Mouse (Mus musculus): ENCODE results near the gene Usp18. TPM values are rescaled to one million over a fixed set of nuclear protein-coding genes. Genes with fewer than 3 reads are reported as not detected.

Gene Usp18
- polyA plus RNA-seq, 2 experiments, result 2.9 to 5.4 TPM

DNA sequence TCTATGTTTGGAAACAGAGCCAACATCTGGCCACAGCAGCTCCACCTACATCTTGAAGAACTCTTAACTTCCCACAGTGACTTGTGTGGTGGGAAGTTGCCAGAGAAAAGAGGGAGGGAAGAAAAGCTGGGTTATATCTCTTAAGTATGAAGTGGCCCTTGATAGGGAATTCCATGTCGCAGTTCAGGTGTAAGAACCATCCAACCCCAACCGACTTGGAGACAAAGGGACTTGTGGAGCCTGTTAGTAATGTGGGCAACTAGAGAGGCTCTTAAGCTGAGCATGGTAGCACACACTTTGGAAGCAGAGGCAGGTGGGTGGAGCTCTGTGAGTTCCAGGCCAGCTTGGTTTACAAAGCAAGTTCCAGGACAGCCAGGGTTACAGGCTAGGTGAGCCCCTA, 36.1 kb upstream of the Usp18 start:
- peaks cover 0 to 5% of the 10 kb centered on the region in 2 experiments; a peak in 2 of 4 replicates for H3K4me1 ChIP-seq (replicated peaks; ENCODE audit: control insufficient read depth in 2 of 2, insufficient read depth in 2 of 2, low read length in 1 of 2)
- H3K4me3 ChIP-seq (ENCODE audit: insufficient read depth in 1 of 2, low read depth in 2 of 2, low read length in 2 of 2), result no peak overlapping the region
- DNase-seq (ENCODE audit: low read depth in 3 of 3, low spot score in 3 of 3) (no peak), ATAC-seq (ENCODE audit: insufficient read depth) (no peak)
- peaks cover 15% of the 10 kb centered on the region for H3K27me3 ChIP-seq (ENCODE audit: control insufficient read depth, insufficient read depth, low read length)
- no peak overlapping the region for H3K4me2 ChIP-seq (ENCODE audit: low read depth)
- no peak for TF ChIP-seq CTCF (IDR thresholded peaks at IDR 0.05; ENCODE audit: low read depth)
- TF ChIP-seq EP300 (IDR thresholded peaks at IDR 0.05; ENCODE audit: low read depth), result no peak
- H3K9me3 ChIP-seq (ENCODE audit: control insufficient read depth, low read length), result no peaks in the 10 kb centered on the region
- no peaks in the 10 kb centered on the region for H3K36me3 ChIP-seq (replicated peaks; ENCODE audit: control insufficient read depth, insufficient read depth, low read depth)
- 61% methylated on average over 2 of the region's 2 CpGs for WGBS (ENCODE audit: insufficient replicate concordance)
- H3K9ac ChIP-seq (replicated peaks), result no peak overlapping the region
- no peak overlapping the region for H3K27ac ChIP-seq

DNA sequence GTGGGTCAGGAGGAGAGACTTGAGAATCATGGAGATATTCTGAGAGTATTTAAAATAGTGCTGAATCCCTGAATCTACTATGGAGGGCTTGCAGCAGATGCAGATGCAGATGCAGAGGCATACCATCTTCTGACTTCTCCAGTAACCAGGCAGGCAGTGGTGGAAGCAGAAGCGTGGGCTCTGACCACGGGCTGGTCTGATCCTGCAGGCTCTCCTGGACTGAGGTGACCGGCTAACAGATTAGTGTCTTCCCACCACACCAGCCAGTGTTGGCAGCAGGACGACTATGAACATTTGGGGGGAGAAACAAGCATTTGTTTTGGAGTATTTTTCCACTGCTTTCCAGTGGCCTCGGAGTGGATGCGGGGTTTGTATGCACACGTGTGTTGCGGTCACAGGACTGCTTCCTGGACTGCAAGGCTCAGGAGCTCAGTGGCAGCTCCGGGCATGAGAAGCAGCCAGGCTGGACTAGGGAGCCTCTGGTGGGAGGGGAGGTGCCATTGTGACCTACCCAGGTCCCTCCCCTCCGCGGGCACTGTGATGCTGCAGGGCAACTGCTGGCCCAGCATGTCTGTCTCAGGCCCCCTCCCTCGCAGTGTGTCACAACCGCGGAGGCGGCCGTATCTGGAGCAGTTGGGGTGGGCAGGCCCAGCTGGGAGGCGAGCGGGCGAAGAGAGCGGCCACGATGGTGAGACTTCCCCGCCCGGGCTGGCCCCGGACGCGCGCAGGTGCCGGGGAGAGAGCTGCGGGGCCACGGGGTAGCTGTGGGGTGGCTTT, 35.4 kb upstream of the Usp18 start, which contains the start of gene Tuba8:
Gene Tuba8 (plus strand): TSS at position 548 of the 777 bp plus-strand sequence.
- 3% methylated on average over 29 of the region's 30 CpGs for WGBS (ENCODE audit: insufficient replicate concordance)
- Histone ChIP-seq H3K27me3 (ENCODE audit: control insufficient read depth, insufficient read depth, low read length) (peaks cover 15% of the 10 kb centered on the region), H3K4me1 (replicated peaks; ENCODE audit: control insufficient read depth in 2 of 2, insufficient read depth in 2 of 2, low read length in 1 of 2) (peaks cover 0 to 7% of the 10 kb centered on the region in 2 experiments; a peak in 2 of 4 replicates), H3K9ac (replicated peaks) (no peak within 1 kb of the TSS), H3K27ac (no peak within 1 kb of the TSS), H3K9me3 (ENCODE audit: control insufficient read depth, low read length) (no peaks in the 10 kb centered on the region), H3K36me3 (replicated peaks; ENCODE audit: control insufficient read depth, insufficient read depth, low read depth) (no peaks in the 10 kb centered on the region), H3K4me3 (ENCODE audit: insufficient read depth in 1 of 2, low read depth in 2 of 2, low read length in 2 of 2) (peak within 1 kb of the TSS; percentile 45 to 46), H3K4me2 (ENCODE audit: low read depth) (peak within 1 kb of the TSS; percentile 63)
- DNase-seq (ENCODE audit: low read depth in 3 of 3, low spot score in 3 of 3), result no peak
- TF ChIP-seq EP300 (IDR thresholded peaks at IDR 0.05; ENCODE audit: low read depth) (no peak), CTCF (IDR thresholded peaks at IDR 0.05; ENCODE audit: low read depth) (no peak)
- ATAC-seq (ENCODE audit: insufficient read depth), result peak; percentile 58

DNA sequence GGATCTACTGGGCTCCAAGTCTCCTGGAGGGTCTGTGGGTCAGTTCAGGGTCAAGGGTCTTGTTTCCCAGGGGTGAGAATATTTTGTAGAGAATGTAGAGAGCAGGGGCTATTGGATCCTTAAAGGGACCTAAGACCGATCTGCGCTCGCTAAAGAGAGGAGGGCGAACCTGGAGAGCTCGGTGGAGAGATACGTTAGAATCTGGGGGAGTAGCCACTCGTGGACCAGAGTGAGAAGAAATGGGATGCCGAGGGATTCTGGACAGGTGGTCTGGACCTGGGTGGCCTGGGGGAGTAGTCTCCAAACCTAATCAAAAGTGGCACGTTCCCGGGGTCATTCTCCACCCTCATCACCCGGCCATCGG, 34.8 kb upstream of the Usp18 start:
- Histone ChIP-seq H3K4me1 (replicated peaks; ENCODE audit: control insufficient read depth in 2 of 2, insufficient read depth in 2 of 2, low read length in 1 of 2) (peaks cover 0 to 7% of the 10 kb centered on the region in 2 experiments; a peak in 2 of 4 replicates), H3K9me3 (ENCODE audit: control insufficient read depth, low read length) (no peaks in the 10 kb centered on the region), H3K4me3 (ENCODE audit: insufficient read depth in 1 of 2, low read depth in 2 of 2, low read length in 2 of 2) (peak overlapping the region; percentile 45 to 46), H3K4me2 (ENCODE audit: low read depth) (peak overlapping the region; percentile 63), H3K36me3 (replicated peaks; ENCODE audit: control insufficient read depth, insufficient read depth, low read depth) (no peaks in the 10 kb centered on the region), H3K27ac (no peak overlapping the region), H3K27me3 (ENCODE audit: control insufficient read depth, insufficient read depth, low read length) (peaks cover 15% of the 10 kb centered on the region), H3K9ac (replicated peaks) (no peak overlapping the region)
- WGBS (ENCODE audit: insufficient replicate concordance), result under 1% methylated on average over 12 of the region's 12 CpGs
- no peak for DNase-seq (ENCODE audit: low read depth in 3 of 3, low spot score in 3 of 3)
- TF ChIP-seq CTCF (IDR thresholded peaks at IDR 0.05; ENCODE audit: low read depth), result no peak
- no peak for ATAC-seq (ENCODE audit: insufficient read depth)

DNA sequence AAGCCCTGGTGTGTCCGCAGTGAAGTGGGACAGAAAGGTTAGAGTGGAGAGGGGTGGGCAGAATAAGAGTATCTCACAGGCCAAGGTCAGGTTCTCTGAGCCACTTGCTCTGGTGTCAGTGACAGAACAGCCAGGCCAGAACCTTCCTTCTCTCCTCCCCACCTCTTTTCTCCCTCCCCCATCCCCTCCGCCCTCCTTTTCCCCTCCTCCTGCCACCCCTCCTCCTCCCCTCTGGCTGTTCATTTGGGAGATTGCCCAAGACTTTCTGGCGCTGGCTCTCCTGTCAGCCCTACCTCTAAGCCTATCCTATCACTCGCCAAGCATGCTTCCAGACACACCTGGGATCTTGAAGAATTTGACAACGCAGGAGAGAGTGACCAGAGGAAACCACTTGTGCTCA, 34.0 kb upstream of the Usp18 start:
- ATAC-seq (ENCODE audit: insufficient read depth) (no peak), DNase-seq (ENCODE audit: low read depth in 3 of 3, low spot score in 3 of 3) (no peak)
- WGBS (ENCODE audit: insufficient replicate concordance), result 11% methylated on average over 5 of the region's 5 CpGs
- peak overlapping the region; percentile 45 to 46 for H3K4me3 ChIP-seq (ENCODE audit: insufficient read depth in 1 of 2, low read depth in 2 of 2, low read length in 2 of 2)
- H3K27ac ChIP-seq, result no peak overlapping the region
- H3K9me3 ChIP-seq (ENCODE audit: control insufficient read depth, low read length), result no peaks in the 10 kb centered on the region
- peaks cover 0 to 9% of the 10 kb centered on the region in 2 experiments; a peak in 2 of 4 replicates for H3K4me1 ChIP-seq (replicated peaks; ENCODE audit: control insufficient read depth in 2 of 2, insufficient read depth in 2 of 2, low read length in 1 of 2)
- no peak for TF ChIP-seq EP300 (IDR thresholded peaks at IDR 0.05; ENCODE audit: low read depth)
- no peak for TF ChIP-seq CTCF (IDR thresholded peaks at IDR 0.05; ENCODE audit: low read depth)
- peaks cover 15% of the 10 kb centered on the region for H3K27me3 ChIP-seq (ENCODE audit: control insufficient read depth, insufficient read depth, low read length)
- no peaks in the 10 kb centered on the region for H3K36me3 ChIP-seq (replicated peaks; ENCODE audit: control insufficient read depth, insufficient read depth, low read depth)
- no peak overlapping the region for H3K9ac ChIP-seq (replicated peaks)
- H3K4me2 ChIP-seq (ENCODE audit: low read depth), result peak overlapping the region; percentile 63

DNA sequence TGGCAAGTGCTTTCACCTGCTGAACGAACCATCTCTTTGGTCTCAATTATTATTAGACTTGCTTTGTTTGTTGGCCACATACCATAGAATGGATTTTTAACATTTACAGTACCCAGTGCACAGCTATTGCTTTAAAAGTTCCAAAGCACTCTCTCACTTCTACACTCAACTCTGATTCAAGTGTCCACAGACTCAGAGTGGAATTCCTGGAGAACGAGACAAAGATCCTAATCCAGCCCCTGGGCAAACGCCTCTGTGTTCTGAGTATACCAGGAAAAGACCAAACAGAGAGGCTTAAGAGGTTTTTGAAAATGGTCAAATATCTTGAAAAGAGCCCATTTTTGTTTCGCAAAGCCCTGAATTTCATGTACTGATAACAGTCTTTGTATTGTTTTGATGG, 32.7 kb upstream of the Usp18 start:
- ATAC-seq (ENCODE audit: insufficient read depth), result no peak
- Histone ChIP-seq H3K4me3 (ENCODE audit: insufficient read depth in 1 of 2, low read depth in 2 of 2, low read length in 2 of 2) (no peak overlapping the region), H3K27me3 (ENCODE audit: control insufficient read depth, insufficient read depth, low read length) (peaks cover 15% of the 10 kb centered on the region), H3K27ac (no peak overlapping the region), H3K36me3 (replicated peaks; ENCODE audit: control insufficient read depth, insufficient read depth, low read depth) (no peaks in the 10 kb centered on the region), H3K4me1 (replicated peaks; ENCODE audit: control insufficient read depth in 2 of 2, insufficient read depth in 2 of 2, low read length in 1 of 2) (peaks cover 0 to 16% of the 10 kb centered on the region in 2 experiments; a peak in 2 of 4 replicates), H3K9ac (replicated peaks) (no peak overlapping the region), H3K4me2 (ENCODE audit: low read depth) (no peak overlapping the region), H3K9me3 (ENCODE audit: control insufficient read depth, low read length) (no peaks in the 10 kb centered on the region)
- WGBS (ENCODE audit: insufficient replicate concordance), result 52% methylated on average over 4 of the region's 4 CpGs
- no peak for TF ChIP-seq CTCF (IDR thresholded peaks at IDR 0.05; ENCODE audit: low read depth)
- no peak for DNase-seq (ENCODE audit: low read depth in 3 of 3, low spot score in 3 of 3)
